Mouse (Mus musculus) C2C12 (cell line): ENCODE data around the gene Gm49325.

Experiments
- CEBPB ChIP-seq: IDR thresholded peaks from one replicate; pipeline ENCODE4 v1.6.1; 2011; ENCODE audit warnings: low read depth, mild to moderate bottlenecking, control low read depth, moderate library complexity
- CTCF ChIP-seq: IDR thresholded peaks from one replicate; pipeline ENCODE4 v1.5.1; 2011; ENCODE audit not compliant: control insufficient read depth, insufficient read depth, insufficient read length
- MAX ChIP-seq: IDR thresholded peaks from one replicate; pipeline ENCODE4 v1.6.1; 2011; ENCODE audit warnings: mild to moderate bottlenecking, control low read depth
- USF1 ChIP-seq: IDR thresholded peaks from one replicate; pipeline ENCODE4 v1.6.1; 2011; ENCODE audit warnings: low read depth, mild to moderate bottlenecking, control low read depth, moderate library complexity

DNA sequence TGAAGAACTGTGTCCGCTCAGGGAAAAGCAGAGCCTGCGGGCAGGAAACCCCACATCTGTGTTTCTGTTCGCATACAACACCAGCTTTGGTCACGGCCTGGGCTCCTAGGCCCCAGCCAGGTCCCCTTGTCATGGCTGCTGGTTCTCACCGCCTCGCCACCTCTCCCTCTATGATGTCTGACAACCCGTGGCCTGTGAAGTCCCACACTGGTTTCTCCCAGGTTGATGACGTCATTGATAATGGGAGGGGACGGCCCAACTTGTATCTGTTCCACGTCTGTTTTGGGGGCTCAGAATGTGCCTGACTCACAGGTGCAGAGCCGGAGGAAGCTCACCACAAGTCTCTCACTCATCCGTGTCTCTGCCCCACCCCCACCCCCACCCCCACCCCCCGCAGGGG lies 67.8 kb downstream of the Gm49325 start:
- TF ChIP-seq CTCF, result no peak
- TF ChIP-seq USF1, result no peak
- TF ChIP-seq MAX, result no peak
- no peak for TF ChIP-seq CEBPB
